Mouse (Mus musculus) lung, embryonic 16.5 days (tissue): ENCODE measurements at regions not wholly inside any gene's neighbourhood (a gene's known extent, or its start where the extent isn't known, plus 50 kb on each side); places are given as distances from the start of the nearest gene placed in this dataset.

Experiments used
- ATAC-seq: fragments of 200-750 bp; cut with Nextera tagmentation; 2 replicates; pipeline ENCODE4 v1.8.0; 2017; ENCODE audit warnings: low read depth, mild to moderate bottlenecking, moderate library complexity
- H3K27ac ChIP-seq: fragments of 300-500 bp; sonication (generic); 2 replicates; pipeline ENCODE4 v1.5.1; 2014; ENCODE audit warnings: mild to moderate bottlenecking, control low read depth, low read length
- H3K27me3 ChIP-seq: fragments of 300-500 bp; sonication (generic); 2 replicates; pipeline ENCODE4 v1.6.1; 2014; ENCODE audit warnings: low read depth, low read length, mixed read lengths; ENCODE audit not compliant: control insufficient read depth, insufficient read depth
- H3K36me3 ChIP-seq: fragments of 300-500 bp; sonication (generic); 2 replicates; pipeline ENCODE4 v1.6.1; 2014; ENCODE audit warnings: low read length; ENCODE audit not compliant: control insufficient read depth, insufficient read depth
- H3K4me1 ChIP-seq: fragments of 300-500 bp; sonication (generic); replicated peaks from 2 replicates; pipeline ENCODE4 v1.6.1; 2014; ENCODE audit warnings: low read length, mixed read lengths; ENCODE audit not compliant: control insufficient read depth, insufficient read depth
- H3K4me2 ChIP-seq: fragments of 300-500 bp; sonication (generic); 2 replicates; pipeline ENCODE4 v1.6.1; 2014; ENCODE audit warnings: low read depth, low read length, control low read depth
- H3K4me3 ChIP-seq: fragments of 300-500 bp; sonication (generic); 2 replicates; pipeline ENCODE4 v1.5.1; 2014; ENCODE audit warnings: mild to moderate bottlenecking, low read length, control low read depth
- H3K9ac ChIP-seq: fragments of 300-500 bp; sonication (generic); 2 replicates; pipeline ENCODE4 v1.6.1; 2014; ENCODE audit warnings: low read length, control low read depth
- H3K9me3 ChIP-seq: fragments of 300-500 bp; sonication (generic); 2 replicates; pipeline ENCODE4 v1.6.1; 2016; ENCODE audit warnings: low read length; ENCODE audit not compliant: control insufficient read depth
- WGBS: fragments of 180-500 bp; shearing (Covaris S2); extraction: QIAGEN DNeasy Blood & Tissue Kit; methylation state at CpG from one replicate; pipeline ENCODE4 v1.1.7; 2014; 5-methylcytosine and 5-hydroxymethylcytosine counted together

DNA sequence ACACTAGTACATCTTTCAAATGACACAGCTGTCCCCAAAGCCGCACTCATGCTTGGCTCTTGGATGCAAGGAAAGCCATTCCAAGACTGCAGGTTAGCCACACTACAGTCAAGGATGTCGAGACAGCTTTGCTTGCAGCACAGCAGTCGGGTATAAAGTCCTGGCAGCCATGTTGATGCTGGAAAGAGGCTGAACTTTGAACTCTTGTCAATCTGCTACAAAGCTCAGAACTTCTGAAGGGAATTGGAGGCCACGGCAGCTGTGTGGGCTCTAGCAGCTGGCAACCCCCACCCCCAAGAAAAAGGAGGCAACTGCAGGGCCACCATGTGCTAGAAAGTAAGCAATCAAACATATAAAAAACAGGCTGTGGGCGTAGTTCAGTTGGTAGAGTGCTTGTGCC lies 90.0 kb upstream of the Zcchc2 start:
- Histone ChIP-seq H3K4me3 (no peak overlapping the region), H3K27ac (no peak overlapping the region), H3K4me2 (no peak overlapping the region), H3K27me3 (no peaks in the 10 kb centered on the region), H3K9ac (no peak overlapping the region), H3K36me3 (no peaks in the 10 kb centered on the region), H3K9me3 (no peaks in the 10 kb centered on the region; the same call in 1 of the 2 replicates), H3K4me1 (no peaks in the 10 kb centered on the region)
- ATAC-seq, result no peak
- WGBS, result 71% methylated on average over 5 of the region's 5 CpGs

DNA sequence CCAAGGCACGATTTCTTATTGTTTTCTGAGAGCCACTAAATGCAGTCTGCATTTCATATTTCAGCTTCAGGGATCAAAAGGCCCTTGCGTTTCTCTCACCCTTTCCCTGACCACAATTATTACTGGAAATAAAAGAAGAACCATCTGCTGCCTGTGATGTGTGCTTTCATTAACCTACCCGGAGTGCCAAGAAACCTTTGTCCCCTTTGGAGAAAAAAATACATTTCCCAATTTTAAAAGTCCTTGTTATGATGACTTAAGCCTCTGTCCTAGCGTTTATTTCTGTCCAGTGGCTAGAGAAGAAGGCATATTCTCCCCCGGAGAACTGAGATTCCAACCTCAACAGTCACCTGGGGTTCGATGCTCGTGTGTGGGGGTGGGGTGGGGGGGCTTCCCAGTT lies 89.3 kb upstream of the Zcchc2 start:
- H3K4me3 ChIP-seq, result no peak overlapping the region
- ATAC-seq, result no peak
- H3K9me3 ChIP-seq, result no peaks in the 10 kb centered on the region; the same call in 1 of the 2 replicates
- no peak overlapping the region for H3K27ac ChIP-seq
- H3K4me2 ChIP-seq, result no peak overlapping the region
- no peak overlapping the region for H3K9ac ChIP-seq
- WGBS, result 60% methylated on average over 7 of the region's 7 CpGs
- H3K36me3 ChIP-seq, result no peaks in the 10 kb centered on the region
- no peaks in the 10 kb centered on the region for H3K27me3 ChIP-seq
- no peaks in the 10 kb centered on the region for H3K4me1 ChIP-seq

GRCm38 (mm10) chr1:105903286-105904115 lies 86.7 kb upstream of the Zcchc2 start:
- Histone ChIP-seq H3K4me3 (no peak overlapping the region), H3K4me1 (no peaks in the 10 kb centered on the region; the same call in 1 of the 2 replicates), H3K27ac (no peak overlapping the region), H3K4me2 (no peak overlapping the region), H3K9me3 (no peaks in the 10 kb centered on the region; the same call in 1 of the 2 replicates), H3K9ac (no peak overlapping the region), H3K36me3 (no peaks in the 10 kb centered on the region), H3K27me3 (no peaks in the 10 kb centered on the region)
- WGBS, result 70% methylated on average over 8 of the region's 8 CpGs
- no peak for ATAC-seq

DNA sequence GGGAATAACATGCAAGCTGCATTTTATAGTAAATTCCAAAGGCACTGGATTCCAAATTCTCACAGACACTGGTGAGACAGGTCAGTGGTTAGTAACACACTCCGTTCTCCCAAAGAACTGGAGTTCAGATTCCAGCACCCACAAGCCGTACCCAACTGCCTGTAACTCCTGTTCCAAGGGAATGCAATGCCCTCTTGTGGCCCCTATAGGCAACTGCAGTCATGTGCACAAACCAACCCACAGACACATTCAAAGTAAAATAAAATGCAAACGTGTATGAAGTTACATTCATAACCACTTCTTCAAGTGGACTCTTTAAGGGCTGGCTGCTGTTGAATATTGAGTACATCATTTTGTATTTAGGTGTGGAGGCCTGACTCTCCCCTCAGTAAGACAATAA lies 85.5 kb upstream of the Zcchc2 start:
- Histone ChIP-seq H3K4me1 (no peaks in the 10 kb centered on the region; the same call in 1 of the 2 replicates), H3K9me3 (no peaks in the 10 kb centered on the region; the same call in 1 of the 2 replicates), H3K36me3 (no peaks in the 10 kb centered on the region), H3K4me2 (no peak overlapping the region), H3K27ac (no peak overlapping the region), H3K4me3 (no peak overlapping the region), H3K9ac (no peak overlapping the region), H3K27me3 (no peaks in the 10 kb centered on the region)
- WGBS, result 88% methylated on average over 3 of the region's 3 CpGs
- no peak for ATAC-seq

- 44% methylated on average over 9 of the region's 9 CpGs for WGBS
- no peak overlapping the region for H3K27ac ChIP-seq
- H3K4me3 ChIP-seq, result no peak overlapping the region
- H3K4me2 ChIP-seq, result no peak overlapping the region
- ATAC-seq, result no peak
- H3K36me3 ChIP-seq, result no peaks in the 10 kb centered on the region
- no peak overlapping the region for H3K9ac ChIP-seq
- no peaks in the 10 kb centered on the region; the same call in 1 of the 2 replicates for H3K9me3 ChIP-seq
- H3K27me3 ChIP-seq, result no peaks in the 10 kb centered on the region
- no peaks in the 10 kb centered on the region; the same call in 1 of the 2 replicates for H3K4me1 ChIP-seq
These were observed 84.3 kb upstream of the Zcchc2 start for GRCm38 (mm10) chr1:105905785-105906426.

GRCm38 (mm10) chr1:105906427-105906798 lies 83.8 kb upstream of the Zcchc2 start:
- Histone ChIP-seq H3K36me3 (no peaks in the 10 kb centered on the region), H3K9me3 (no peaks in the 10 kb centered on the region; the same call in 1 of the 2 replicates), H3K27ac (no peak overlapping the region), H3K27me3 (no peaks in the 10 kb centered on the region), H3K4me1 (no peaks in the 10 kb centered on the region; the same call in 1 of the 2 replicates), H3K9ac (no peak overlapping the region), H3K4me3 (no peak overlapping the region), H3K4me2 (no peak overlapping the region)
- no peak for ATAC-seq
- WGBS, result 65% methylated on average over 2 of the region's 2 CpGs

DNA sequence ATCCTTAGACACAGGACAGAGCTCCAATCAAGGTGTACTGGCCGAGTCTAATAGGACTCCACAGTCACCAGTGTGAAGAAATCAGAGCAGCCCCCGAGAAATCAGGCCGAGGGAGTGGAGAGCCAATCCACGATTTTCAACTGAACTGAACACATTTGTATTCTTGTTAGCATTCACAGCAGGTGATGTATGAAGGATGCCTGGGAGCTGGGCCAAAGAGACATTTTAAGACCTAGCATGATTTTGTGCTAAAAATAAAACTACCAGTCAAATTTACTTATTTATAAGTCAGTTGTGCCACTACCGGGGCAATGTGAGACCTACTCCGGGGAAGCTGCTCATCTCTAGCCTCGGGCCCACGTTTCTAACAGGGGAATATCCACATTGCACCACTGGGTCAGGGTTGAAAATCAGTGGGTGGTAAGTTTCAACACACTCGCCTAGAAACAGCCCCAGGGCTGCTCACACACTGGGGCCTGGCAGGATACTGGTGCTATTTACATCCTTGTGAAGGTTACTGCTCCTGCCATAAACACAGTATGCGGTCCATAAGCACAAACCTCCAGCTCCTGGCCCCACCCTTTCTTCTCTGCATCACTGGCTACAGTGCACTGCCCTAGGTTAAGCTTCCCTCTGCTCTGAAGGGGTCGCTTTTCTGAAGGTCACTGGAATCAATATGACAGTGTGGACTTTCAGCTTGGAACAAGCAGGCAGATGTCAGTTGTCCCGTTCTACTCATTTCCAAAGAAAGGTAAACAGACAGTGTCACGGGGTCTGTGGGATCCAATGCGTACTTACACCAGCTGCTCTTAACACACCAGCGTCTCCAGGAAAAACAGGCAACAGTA lies 82.0 kb upstream of the Zcchc2 start:
- Histone ChIP-seq H3K36me3 (no peaks in the 10 kb centered on the region), H3K9ac (no peak overlapping the region), H3K4me2 (no peak overlapping the region), H3K27ac (no peak overlapping the region), H3K4me1 (no peaks in the 10 kb centered on the region; the same call in 1 of the 2 replicates), H3K4me3 (no peak overlapping the region), H3K27me3 (no peaks in the 10 kb centered on the region), H3K9me3 (no peaks in the 10 kb centered on the region; the same call in 1 of the 2 replicates)
- WGBS, result 37% methylated on average over 15 of the region's 15 CpGs
- ATAC-seq, result no peak

- Histone ChIP-seq H3K27ac (no peak overlapping the region), H3K4me1 (no peaks in the 10 kb centered on the region; the same call in 1 of the 2 replicates), H3K27me3 (no peaks in the 10 kb centered on the region), H3K9me3 (no peaks in the 10 kb centered on the region; the same call in 1 of the 2 replicates), H3K4me3 (no peak overlapping the region), H3K4me2 (no peak overlapping the region), H3K36me3 (no peaks in the 10 kb centered on the region), H3K9ac (no peak overlapping the region)
- 62% methylated on average over 4 of the region's 4 CpGs for WGBS
- ATAC-seq, result no peak
These were observed 81.1 kb upstream of the Zcchc2 start for GRCm38 (mm10) chr1:105909121-105909520.

- no peak for ATAC-seq
- H3K9me3 ChIP-seq, result no peaks in the 10 kb centered on the region
- H3K4me3 ChIP-seq, result no peak overlapping the region
- no peaks in the 10 kb centered on the region for H3K4me1 ChIP-seq
- H3K27me3 ChIP-seq, result no peaks in the 10 kb centered on the region
- H3K4me2 ChIP-seq, result no peak overlapping the region
- 46% methylated on average over 3 of the region's 3 CpGs for WGBS
- H3K9ac ChIP-seq, result no peak overlapping the region
- H3K27ac ChIP-seq, result no peak overlapping the region
- H3K36me3 ChIP-seq, result no peaks in the 10 kb centered on the region
These were observed 78.5 kb upstream of the Zcchc2 start for GRCm38 (mm10) chr1:105911714-105912113.
